Mouse (Mus musculus): ENCODE measurements around the gene Zfp967. TPM values are rescaled to one million over a fixed set of nuclear protein-coding genes. Genes with fewer than 3 reads are reported as not detected.
"Not testable (repeated sequence)": the region's sequence is repeated elsewhere in the genome, so short reads cannot be mapped to it uniquely, and the experiment has no call there.

The Zfp967 gene
- total RNA-seq (2021): not detected
- long read RNA-seq, experiment 1, partial matches to known transcripts: 1 of 7 reads
- long read RNA-seq, experiment 1, other reads (novel, unspliced or antisense): 6 of 7 reads
- long read RNA-seq, experiment 2, partial matches to known transcripts: 0 of 1 reads
- long read RNA-seq, experiment 2, other reads (novel, unspliced or antisense): 1 of 1 reads

DNA sequence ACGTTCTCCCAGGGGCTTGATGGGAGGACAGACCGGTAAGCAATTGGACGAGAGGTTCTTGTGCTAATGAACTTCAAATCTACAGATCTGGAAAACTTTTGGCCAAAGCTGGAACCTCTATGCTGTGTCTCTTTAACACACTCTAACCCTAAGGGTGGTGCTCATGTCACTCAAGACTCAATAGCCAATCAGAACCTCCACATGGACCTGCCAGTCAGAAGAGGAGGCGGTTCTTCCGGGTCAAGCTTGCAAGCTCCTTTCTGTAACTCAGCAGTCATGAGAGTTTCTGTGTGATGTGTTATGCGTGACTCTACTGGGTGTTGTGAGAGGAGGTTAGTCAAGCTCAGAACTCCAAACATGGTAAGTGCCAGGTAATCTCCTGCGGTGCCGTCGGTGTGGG lies at the start of gene Zfp967:
Zfp967 (plus strand) TSS at position 301 of the 400 bp plus-strand sequence.
- DNase-seq: not testable (repeated sequence)

DNA sequence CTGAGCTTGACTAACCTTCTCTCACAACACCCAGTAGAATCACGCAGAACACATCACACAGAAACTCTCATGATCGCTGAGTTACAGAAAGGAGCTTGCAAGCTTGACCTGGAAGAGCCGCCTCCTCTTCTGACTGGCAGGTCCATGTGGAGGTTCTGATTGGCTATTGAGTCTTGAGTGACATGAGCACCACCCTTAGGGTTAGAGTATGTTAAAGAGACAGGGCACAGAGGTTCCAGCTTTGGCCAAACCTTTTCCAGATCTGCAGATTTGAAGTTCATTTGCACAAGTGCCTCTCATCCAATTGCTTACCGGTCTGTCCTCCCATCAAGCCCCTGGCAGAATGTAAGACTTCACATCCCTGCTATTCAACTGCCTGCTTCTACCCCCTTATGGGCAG lies 34.2 kb upstream of the Zfp967 start, which contains the start of gene Gm14434:
Gm14434 (minus strand) TSS at position 101 of the 400 bp plus-strand sequence.
- DNase-seq: not testable (repeated sequence)

Other genes starting within 250 kb of the Zfp967 start
- not detected for gene Gm11009, start 201.6 kb upstream of the Zfp967 start, total RNA-seq (2021)
- gene Gm14435, start 97.5 kb upstream of the Zfp967 start, total RNA-seq (2021): 10 to 100 TPM; 12.7 to 12.9 TPM
- 1 to 10 TPM in 1 of 2 experiments, not detected in 1; 1.0 TPM for gene Gm14434, start 34.3 kb upstream of the Zfp967 start, total RNA-seq (2021)
- 1 to 10 TPM; 3.2 to 3.8 TPM for gene Gm14308, start 115.3 kb downstream of the Zfp967 start, total RNA-seq (2021)
- 10 to 100 TPM; 11.3 to 11.9 TPM for gene Zfp973, start 149.5 kb downstream of the Zfp967 start, total RNA-seq (2021)
- 10 to 100 TPM in 1 of 2 experiments, 1 to 10 TPM in 1; 9.0 to 14.2 TPM for gene Gm14305, start 187.3 kb downstream of the Zfp967 start, total RNA-seq (2021)